Mouse (Mus musculus): ENCODE data around the gene Map4k2.

DNA sequence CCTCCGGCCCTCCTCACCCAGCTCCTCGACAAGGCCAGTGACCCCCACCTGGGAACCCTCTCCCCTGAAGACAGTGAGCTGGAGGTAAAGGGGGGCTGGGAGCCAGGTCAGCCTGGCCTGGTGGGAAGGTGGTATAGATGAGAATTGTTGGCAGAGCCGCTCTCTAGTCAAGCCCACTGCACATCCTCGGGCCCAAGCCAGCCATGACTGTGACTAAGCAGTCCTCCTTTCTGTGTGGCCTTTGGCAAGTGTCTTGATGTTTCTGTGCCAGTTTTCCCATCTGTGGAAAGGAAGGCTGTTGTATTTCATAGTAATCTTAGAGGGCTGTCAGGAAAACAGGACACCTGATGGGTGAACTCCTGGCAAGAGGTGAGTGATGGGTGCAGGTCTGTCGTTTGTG lies 3.1 kb downstream of the Map4k2 start:
- TF ChIP-seq CTCF (IDR thresholded peaks at IDR 0.05; ENCODE audit: low read depth, low read length) (no peak), POLR2A (IDR thresholded peaks at IDR 0.05; ENCODE audit: borderline replicate concordance, low read depth, low read length) (no peak)
